Mouse (Mus musculus) lung, embryonic 15.5 days (tissue): ENCODE results near the gene Itga1. TPM values are rescaled to one million over a fixed set of nuclear protein-coding genes. Genes with fewer than 3 reads are reported as not detected.

Source experiments
- ATAC-seq: fragments of 200-750 bp; cut with Nextera tagmentation; 2 replicates; pipeline ENCODE4 v1.8.0; 2017; ENCODE audit warnings: moderate number of reproducible peaks, borderline replicate concordance; ENCODE audit not compliant: low FRiP score, low TSS enrichment; ENCODE audit errors: extremely low read depth
- H3K27ac ChIP-seq: fragments of 300-500 bp; sonication (generic); 2 replicates; pipeline ENCODE4 v1.5.1; 2015; ENCODE audit warnings: moderate library complexity, mild to moderate bottlenecking, inconsistent platforms
- H3K27me3 ChIP-seq: fragments of 300-500 bp; sonication (generic); 2 replicates; pipeline ENCODE4 v1.6.1; 2015; ENCODE audit warnings: inconsistent platforms
- H3K36me3 ChIP-seq: fragments of 300-500 bp; sonication (generic); 2 replicates; pipeline ENCODE4 v1.6.1; 2015; ENCODE audit warnings: inconsistent platforms
- H3K4me1 ChIP-seq: fragments of 300-500 bp; sonication (generic); 2 replicates; pipeline ENCODE4 v1.6.1; 2015; ENCODE audit warnings: inconsistent platforms
- H3K4me2 ChIP-seq: fragments of 300-500 bp; sonication (generic); 2 replicates; pipeline ENCODE4 v1.6.1; 2015; ENCODE audit warnings: inconsistent platforms, mild to moderate bottlenecking, moderate library complexity
- H3K4me3 ChIP-seq: fragments of 300-500 bp; sonication (generic); 2 replicates; pipeline ENCODE4 v1.5.1; 2015; ENCODE audit warnings: mild to moderate bottlenecking, inconsistent platforms
- H3K9ac ChIP-seq: fragments of 300-500 bp; sonication (generic); 2 replicates; pipeline ENCODE4 v1.6.1; 2015; ENCODE audit warnings: inconsistent platforms
- H3K9me3 ChIP-seq: fragments of 300-500 bp; sonication (generic); 2 replicates; pipeline ENCODE4 v1.6.1; 2016; ENCODE audit warnings: inconsistent platforms
- WGBS: fragments of 180-500 bp; shearing (Covaris S2); methylation state at CpG from one replicate; pipeline ENCODE4 v1.1.7; 2015; 5-methylcytosine and 5-hydroxymethylcytosine counted together
- polyA plus RNA-seq: library from polyadenylated mRNA; unstranded; fragments of >200 nt; fragmentation: Nextera tagmentation; extraction: Ambion mirVana; gene quantifications from 2 replicates; pipeline ENCODE4 v1.2.1, GENCODE M21; 2015

Gene Itga1
- polyA plus RNA-seq, 1 experiment from 2014 or later = 35.5 TPM

DNA sequence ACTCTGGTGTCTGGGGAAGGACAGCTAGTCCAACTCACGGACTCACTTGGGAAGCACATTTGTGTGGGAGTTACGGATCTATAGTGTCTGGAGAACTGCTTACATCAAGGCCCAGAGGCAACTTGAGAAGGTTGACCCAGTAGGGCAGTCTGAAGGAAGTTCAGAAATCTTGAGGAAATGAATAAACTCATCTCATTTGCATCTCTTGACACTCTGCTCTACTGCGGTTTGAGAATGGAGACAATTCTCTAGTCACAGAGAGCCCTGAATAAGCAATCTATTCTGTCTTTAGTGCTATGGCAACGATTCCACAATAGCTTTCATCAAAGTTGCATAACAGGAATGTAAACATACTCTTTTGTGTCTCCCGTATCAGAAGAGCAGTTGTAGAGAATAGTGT, 4.8 kb downstream of the Itga1 start:
- ATAC-seq = no peak
- H3K36me3 ChIP-seq = no peaks in the 10 kb centered on the region
- H3K9ac ChIP-seq = no peak overlapping the region
- H3K4me2 ChIP-seq = no peak overlapping the region
- peaks cover 27% of the 10 kb centered on the region for H3K4me1 ChIP-seq
- H3K4me3 ChIP-seq = no peak overlapping the region
- no peaks in the 10 kb centered on the region for H3K9me3 ChIP-seq
- no peaks in the 10 kb centered on the region for H3K27me3 ChIP-seq
- H3K27ac ChIP-seq = no peak overlapping the region
- WGBS = 49% methylated on average over 5 of the region's 5 CpGs

DNA sequence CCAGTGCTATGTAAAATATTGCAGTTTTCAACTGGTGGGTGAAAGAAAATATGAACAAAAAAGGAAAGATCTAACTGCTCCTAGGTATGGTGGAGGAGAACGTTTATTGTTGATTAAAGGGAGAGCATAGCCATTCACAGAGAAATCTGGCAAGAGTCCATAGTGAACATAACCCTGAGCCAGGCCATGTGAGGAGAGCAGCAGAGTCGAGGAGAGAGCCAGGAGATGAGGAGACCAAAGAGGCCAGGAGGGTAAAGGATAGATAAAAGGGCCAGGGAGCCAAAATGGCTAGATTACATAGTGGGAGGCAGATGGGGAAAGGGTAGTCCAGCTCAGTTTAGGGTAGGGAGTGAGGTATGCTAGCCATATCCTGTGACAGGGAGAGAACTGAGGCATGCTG, 5.5 kb downstream of the Itga1 start:
- H3K4me3 ChIP-seq = no peak overlapping the region
- H3K27me3 ChIP-seq = no peaks in the 10 kb centered on the region
- no peak overlapping the region for H3K4me2 ChIP-seq
- no peak overlapping the region for H3K27ac ChIP-seq
- WGBS = 29% methylated on average over 2 of the region's 2 CpGs
- no peak overlapping the region for H3K9ac ChIP-seq
- ATAC-seq = 0 out of 2 replicates have a peak, but pooled peaks have one; percentile 31
- no peaks in the 10 kb centered on the region for H3K9me3 ChIP-seq
- no peaks in the 10 kb centered on the region for H3K36me3 ChIP-seq
- peaks cover 30% of the 10 kb centered on the region for H3K4me1 ChIP-seq

DNA sequence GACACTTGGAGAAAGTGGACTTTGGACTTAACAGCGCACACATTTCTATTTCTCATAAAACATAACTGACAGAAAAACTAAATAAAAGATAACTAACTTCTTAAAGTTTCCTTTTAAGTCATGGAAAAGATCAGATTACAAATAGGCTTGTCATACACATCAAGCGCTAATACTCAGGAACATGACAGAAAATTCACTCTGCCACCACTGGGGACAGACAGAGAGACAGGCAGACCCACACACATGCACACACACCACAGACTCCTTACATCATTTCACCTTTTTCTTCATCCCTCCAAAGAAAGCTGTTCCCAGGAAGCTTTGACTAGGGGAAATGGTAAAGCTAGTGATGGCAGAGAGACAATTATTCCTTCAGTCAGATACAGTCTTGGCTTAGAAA, 6.4 kb downstream of the Itga1 start:
- Histone ChIP-seq H3K27ac (no peak overlapping the region), H3K27me3 (no peaks in the 10 kb centered on the region), H3K9ac (no peak overlapping the region), H3K4me2 (no peak overlapping the region), H3K36me3 (no peaks in the 10 kb centered on the region), H3K9me3 (no peaks in the 10 kb centered on the region), H3K4me3 (no peak overlapping the region), H3K4me1 (peaks cover 33% of the 10 kb centered on the region)
- no peak for ATAC-seq
- 58% methylated on average over 2 of the region's 2 CpGs for WGBS

DNA sequence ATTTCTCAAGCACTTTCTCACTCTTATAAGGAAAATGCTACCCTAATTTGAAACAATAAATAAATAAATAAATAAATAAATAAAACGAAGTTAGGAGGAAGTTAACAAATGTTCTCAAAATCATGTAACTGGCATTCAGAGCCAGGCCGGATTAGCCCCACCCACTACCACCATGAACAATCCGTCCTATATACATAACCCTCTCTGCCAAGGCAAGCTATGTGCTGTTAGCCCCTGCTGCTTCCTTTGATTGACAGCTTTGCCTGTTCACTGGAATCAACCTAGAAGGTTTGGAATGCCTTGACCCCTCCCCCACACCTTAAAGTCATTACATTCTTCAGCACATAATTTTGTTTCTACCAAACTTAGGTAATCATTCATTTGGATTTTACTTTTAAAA, 10.3 kb downstream of the Itga1 start:
- H3K4me2 ChIP-seq = no peak overlapping the region
- no peak overlapping the region for H3K4me3 ChIP-seq
- no peak overlapping the region for H3K27ac ChIP-seq
- peaks cover 14% of the 10 kb centered on the region for H3K36me3 ChIP-seq
- H3K4me1 ChIP-seq = peaks cover 34% of the 10 kb centered on the region
- no peaks in the 10 kb centered on the region for H3K9me3 ChIP-seq
- H3K9ac ChIP-seq = no peak overlapping the region
- H3K27me3 ChIP-seq = no peaks in the 10 kb centered on the region
- no peak for ATAC-seq
- 66% methylated on average over 3 of the region's 3 CpGs for WGBS

DNA sequence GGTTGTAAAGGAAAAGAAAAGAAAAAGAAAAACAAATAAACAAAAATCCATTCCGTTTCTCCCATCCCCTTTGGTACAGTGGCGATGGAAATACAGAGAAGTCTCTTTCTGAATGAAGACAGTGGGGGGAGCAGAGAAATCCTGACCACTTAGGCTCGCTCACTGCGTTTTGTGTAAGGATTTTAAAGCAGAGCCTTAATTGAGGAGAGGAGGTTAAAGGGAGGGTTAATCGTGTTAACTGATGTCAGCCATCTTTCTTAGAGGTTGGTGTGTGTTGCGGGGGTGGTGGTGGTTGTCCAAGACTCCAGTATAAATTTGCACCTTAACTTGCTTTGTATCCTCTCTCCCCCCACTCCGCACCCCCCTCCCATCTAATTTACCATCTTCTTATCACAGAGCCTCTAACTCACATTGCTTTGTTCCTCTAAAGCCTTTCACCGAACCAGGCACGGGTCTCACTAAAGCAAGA, 10.8 kb downstream of the Itga1 start:
- WGBS = 39% methylated on average over 9 of the region's 9 CpGs

DNA sequence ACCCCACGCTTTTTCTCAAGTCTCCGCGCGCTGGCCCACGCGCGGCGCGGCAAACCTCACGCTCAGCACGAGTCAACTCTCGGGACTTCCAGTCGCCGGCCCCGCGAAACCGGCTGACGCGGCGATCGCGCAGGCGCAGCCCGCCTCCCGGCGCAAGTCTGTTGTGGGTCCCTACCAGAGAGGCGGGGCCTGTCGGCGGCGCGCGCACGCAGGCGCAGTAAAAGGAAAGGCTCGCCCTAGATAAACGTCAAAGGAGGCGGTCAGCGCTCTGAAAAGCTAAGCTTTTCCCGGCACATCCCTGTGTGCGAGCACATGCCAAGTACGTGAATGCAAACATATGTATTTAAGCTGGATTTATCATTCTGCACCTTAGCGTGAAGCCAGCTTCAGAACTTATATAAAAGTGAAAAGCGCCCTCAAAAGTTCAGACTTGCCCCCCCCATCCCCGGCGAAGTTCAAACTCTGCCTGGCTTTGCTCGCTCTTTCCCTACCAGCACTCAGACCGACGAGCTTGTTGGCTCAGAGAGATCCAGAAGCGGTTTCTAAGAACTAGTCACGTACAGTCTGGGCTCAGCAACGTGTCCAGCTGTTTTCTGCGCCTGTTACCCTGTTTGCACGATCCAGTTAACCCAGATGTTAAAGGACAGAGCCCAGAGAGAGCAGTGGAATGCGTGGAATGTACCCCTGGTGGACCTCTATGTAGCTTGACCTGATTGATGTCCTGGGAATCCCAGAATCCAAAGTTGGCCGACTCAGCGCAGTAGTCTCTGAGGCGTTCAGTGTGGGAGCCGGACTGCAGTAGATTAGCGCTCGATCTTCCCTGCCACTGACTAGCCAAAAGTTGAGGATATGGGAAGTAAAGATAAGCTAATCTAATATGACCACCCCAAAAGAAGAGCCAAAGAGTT, 11.4 kb downstream of the Itga1 start, which contains the start of gene Pelo:
TSS of gene Pelo (minus strand) at position 118 of the 908 bp plus-strand sequence.
- Histone ChIP-seq H3K4me3 (peak within 1 kb of the TSS; percentile 65), H3K9ac (peak within 1 kb of the TSS; percentile 75), H3K27ac (peak within 1 kb of the TSS; percentile 88), H3K4me1 (peaks cover 35% of the 10 kb centered on the region), H3K36me3 (peaks cover 15% of the 10 kb centered on the region), H3K4me2 (peak within 1 kb of the TSS; percentile 94), H3K27me3 (no peaks in the 10 kb centered on the region), H3K9me3 (no peaks in the 10 kb centered on the region)
- peak; percentile 94 for ATAC-seq
- under 1% methylated on average over 60 of the region's 60 CpGs for WGBS

More for the DNA sequence above, 10.8 kb downstream of the Itga1 start:
- peak overlapping the region; percentile 88 for H3K27ac ChIP-seq
- no peaks in the 10 kb centered on the region for H3K9me3 ChIP-seq
- no peaks in the 10 kb centered on the region for H3K27me3 ChIP-seq
- peak overlapping the region; percentile 75 for H3K9ac ChIP-seq
- ATAC-seq = no peak
- H3K4me1 ChIP-seq = peaks cover 32% of the 10 kb centered on the region
- H3K4me2 ChIP-seq = peak overlapping the region; percentile 94
- peaks cover 15% of the 10 kb centered on the region for H3K36me3 ChIP-seq
- H3K4me3 ChIP-seq = peak overlapping the region; percentile 65

DNA sequence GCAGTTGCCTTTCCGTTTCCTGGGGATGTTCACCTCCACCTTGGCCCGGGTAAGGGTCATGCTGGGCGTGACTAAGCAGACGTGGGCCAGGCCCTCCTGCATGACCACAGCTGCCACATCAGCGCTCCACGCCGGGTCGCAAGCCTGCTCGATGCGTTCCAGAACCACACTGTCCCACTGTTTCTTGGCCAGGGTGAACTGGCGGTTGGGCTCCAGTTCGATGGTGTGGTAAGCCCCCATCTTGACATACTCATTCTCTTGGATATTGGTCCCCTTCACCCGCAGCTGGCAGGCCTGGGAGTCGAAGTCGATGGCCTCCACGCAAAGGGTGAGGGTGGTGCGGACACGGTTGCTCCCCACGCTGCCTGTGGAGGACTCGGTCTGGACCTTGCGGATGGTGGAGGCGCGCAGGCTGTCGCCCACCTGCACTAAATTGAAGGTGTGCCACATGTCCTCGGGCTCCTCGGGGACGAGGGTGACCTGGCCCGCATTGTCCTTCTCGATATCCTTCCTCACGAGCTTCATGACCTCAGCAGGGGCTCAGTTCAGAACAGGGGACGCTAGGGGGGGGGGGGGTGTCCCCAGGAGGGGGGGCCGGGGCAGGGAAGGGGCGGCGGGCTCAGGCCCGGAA, 12.3 kb downstream of the Itga1 start:
- peak overlapping the region; percentile 65 for H3K4me3 ChIP-seq
- H3K27ac ChIP-seq = peak overlapping the region; percentile 88
- H3K4me1 ChIP-seq = peaks cover 35% of the 10 kb centered on the region
- H3K9ac ChIP-seq = peak overlapping the region; percentile 75
- H3K4me2 ChIP-seq = peak overlapping the region; percentile 94
- H3K27me3 ChIP-seq = no peaks in the 10 kb centered on the region
- no peaks in the 10 kb centered on the region for H3K9me3 ChIP-seq
- peak; percentile 30 for ATAC-seq
- 5% methylated on average over 35 of the region's 35 CpGs for WGBS
- peaks cover 15% of the 10 kb centered on the region for H3K36me3 ChIP-seq

DNA sequence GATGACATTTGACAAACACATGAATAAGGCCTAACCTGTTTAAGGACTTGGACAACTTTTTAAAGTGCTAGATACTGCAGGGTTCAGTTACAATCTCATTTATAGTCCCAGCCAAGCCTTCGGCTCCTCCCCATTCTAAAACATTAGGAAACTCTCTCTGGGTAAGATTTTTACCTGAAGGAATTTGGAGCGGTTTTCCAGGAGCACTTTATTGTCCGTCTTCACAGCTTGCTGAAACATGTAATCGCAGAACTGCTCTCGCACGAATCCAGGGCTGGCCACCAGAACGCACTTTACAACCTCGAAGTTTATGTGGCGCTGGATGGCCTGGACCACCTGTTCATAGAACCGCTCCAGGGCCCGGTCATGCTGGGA, 12.8 kb downstream of the Itga1 start:
- ATAC-seq = no peak
- no peaks in the 10 kb centered on the region for H3K9me3 ChIP-seq
- WGBS = 54% methylated on average over 11 of the region's 11 CpGs

DNA sequence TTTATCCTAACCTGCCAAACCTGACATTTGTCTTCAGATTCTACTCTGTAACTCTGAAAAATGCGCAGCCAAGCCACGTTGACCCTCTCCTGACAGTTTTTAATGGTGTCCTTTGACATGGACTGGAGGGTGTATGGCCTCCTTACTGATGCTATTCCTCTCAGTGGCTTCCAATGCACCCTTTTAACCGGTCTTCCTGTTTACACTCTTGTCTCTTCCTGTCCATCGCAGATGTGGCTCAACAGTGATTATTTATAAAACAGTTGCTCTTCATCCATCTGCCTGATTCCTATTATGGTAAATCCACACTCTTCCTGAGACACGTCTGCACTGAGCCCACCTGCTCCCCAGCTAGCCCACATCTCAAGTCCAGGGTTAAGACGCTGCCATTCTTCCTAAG, 15.8 kb downstream of the Itga1 start:
- Histone ChIP-seq H3K36me3 (peaks cover 17% of the 10 kb centered on the region), H3K4me2 (no peak overlapping the region), H3K27ac (no peak overlapping the region), H3K9me3 (no peaks in the 10 kb centered on the region), H3K27me3 (no peaks in the 10 kb centered on the region), H3K4me1 (peaks cover 25% of the 10 kb centered on the region), H3K4me3 (no peak overlapping the region), H3K9ac (no peak overlapping the region)
- 61% methylated on average over 6 of the region's 6 CpGs for WGBS
- ATAC-seq = no peak

More for the DNA sequence above, 12.8 kb downstream of the Itga1 start:
- peak overlapping the region; percentile 65 for H3K4me3 ChIP-seq
- H3K4me2 ChIP-seq = peak overlapping the region; percentile 94
- peak overlapping the region; percentile 75 for H3K9ac ChIP-seq
- peaks cover 35% of the 10 kb centered on the region for H3K4me1 ChIP-seq
- H3K27ac ChIP-seq = 0 out of 2 replicates have a peak overlapping the region, but pooled peaks have one; percentile 88
- H3K36me3 ChIP-seq = peaks cover 15% of the 10 kb centered on the region
- no peaks in the 10 kb centered on the region for H3K27me3 ChIP-seq

DNA sequence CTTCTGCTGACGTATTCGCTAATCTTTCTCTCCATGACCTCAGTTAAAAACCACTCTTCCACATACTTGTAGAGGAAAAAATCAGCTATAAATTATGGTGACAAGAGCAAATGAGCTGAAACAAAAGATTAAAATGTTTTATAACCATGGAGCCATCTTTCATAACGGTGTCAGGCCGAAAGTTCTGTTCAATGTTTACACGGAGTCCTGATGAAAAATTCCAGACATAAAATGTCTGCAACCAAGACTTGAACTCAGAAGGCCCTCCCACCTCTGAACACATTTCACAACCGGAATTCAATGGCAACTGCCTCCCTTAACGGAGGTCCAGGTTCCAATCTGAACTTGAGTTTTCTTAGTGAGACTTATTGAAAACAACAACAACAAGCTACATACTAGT, 19.4 kb downstream of the Itga1 start:
- peaks cover 8% of the 10 kb centered on the region; the same call in 1 of the 2 replicates for H3K36me3 ChIP-seq
- H3K27me3 ChIP-seq = no peaks in the 10 kb centered on the region
- no peak overlapping the region for H3K4me2 ChIP-seq
- H3K4me1 ChIP-seq = peaks cover 30% of the 10 kb centered on the region
- no peak overlapping the region for H3K9ac ChIP-seq
- no peak overlapping the region for H3K27ac ChIP-seq
- H3K9me3 ChIP-seq = no peaks in the 10 kb centered on the region
- WGBS = 61% methylated on average over 7 of the region's 7 CpGs
- ATAC-seq = no peak
- H3K4me3 ChIP-seq = no peak overlapping the region

DNA sequence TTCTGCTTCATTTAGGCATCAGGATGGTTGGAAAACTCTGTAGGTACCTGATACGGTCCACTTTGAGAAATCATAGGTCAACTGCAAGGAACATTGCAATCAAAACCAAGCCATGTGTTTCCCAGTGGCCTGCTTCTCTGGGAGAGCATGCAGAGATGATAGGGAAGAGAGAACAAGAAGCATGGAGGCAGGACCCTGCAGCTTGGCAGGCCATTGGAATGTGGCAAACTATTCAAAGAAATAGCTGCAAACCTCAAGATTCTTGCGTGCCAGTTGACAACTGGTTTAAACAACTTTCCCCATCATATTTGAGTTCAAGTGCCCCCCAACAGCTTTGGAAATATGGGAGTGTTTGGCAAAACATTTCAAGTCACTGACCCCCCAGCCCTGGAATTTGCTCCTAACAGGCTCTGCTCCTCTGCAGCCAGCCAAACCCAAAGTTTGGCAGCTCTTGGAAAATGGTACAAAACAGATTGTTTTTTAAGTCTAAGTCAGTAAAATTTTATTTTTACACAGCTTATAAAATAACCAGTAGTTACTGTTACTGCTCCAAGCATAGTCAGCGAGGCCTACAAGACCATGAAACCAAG, 21.7 kb downstream of the Itga1 start:
- peaks cover 25% of the 10 kb centered on the region; the same call in 1 of the 2 replicates for H3K4me1 ChIP-seq
- no peak for ATAC-seq
- H3K9me3 ChIP-seq = no peaks in the 10 kb centered on the region
- H3K36me3 ChIP-seq = 0 out of 2 replicates have a peak, but pooled peaks cover 2% of the 10 kb centered on the region
- H3K4me3 ChIP-seq = no peak overlapping the region
- 59% methylated on average over 3 of the region's 3 CpGs for WGBS
- no peak overlapping the region for H3K9ac ChIP-seq
- H3K4me2 ChIP-seq = no peak overlapping the region
- no peaks in the 10 kb centered on the region for H3K27me3 ChIP-seq
- H3K27ac ChIP-seq = 0 out of 2 replicates have a peak overlapping the region, but pooled peaks have one; percentile 15
